8 mouse cellular contexts compared by ENCODE assay signal in genomic region chr13:62558189-62559110, GRCm38 (mm10). TPM values are rescaled to one million over a fixed set of nuclear protein-coding genes. Genes with fewer than 3 reads are reported as not detected.
DNase-seq lines count a peak whose midpoint lies in the region; ATAC-seq lines count a peak whose summit lies in the region.
"Not testable (repeated sequence)": the region's sequence is repeated elsewhere in the genome, so short reads cannot be mapped to it uniquely, and the experiment has no call there.

Gene Zfp935 (minus strand): TSS chr13:62558511.

- H3K36me3 ChIP-seq in hindbrain, embryonic 13.5 days = peaks cover 17% of the 10 kb centered on the region

- H3K27me3 ChIP-seq in hindbrain, embryonic 13.5 days = not testable (repeated sequence)

- WGBS in hindbrain, embryonic 13.5 days = 4% methylated on average over 27 of the region's 27 CpGs

- peak within 1 kb of the TSS; percentile 48 for H3K4me3 ChIP-seq in hindbrain, embryonic 13.5 days

- peak; percentile 46; the same call in 1 of the 2 replicates for ATAC-seq in hindbrain, embryonic 13.5 days (ENCODE audit: low FRiP score)

- H3K4me2 ChIP-seq in hindbrain, embryonic 13.5 days = peak within 1 kb of the TSS; percentile 51

- H3K27ac ChIP-seq in hindbrain, embryonic 13.5 days = not testable (repeated sequence)

- H3K9me3 ChIP-seq in hindbrain, embryonic 13.5 days = peaks cover 19% of the 10 kb centered on the region

- H3K9ac ChIP-seq in hindbrain, embryonic 13.5 days = peak within 1 kb of the TSS; percentile 68

- DNase-seq in MN1 (ENCODE audit: low spot score) = peak; percentile 26
- DNase-seq in cerebellum, postnatal 10 days = peak; percentile 54 to 63
- peak; percentile 60 to 65 for DNase-seq in frontal cortex, postnatal 14 days (ENCODE audit: low spot score in 2 of 2)
- DNase-seq in layer of hippocampus, postnatal 14 days (ENCODE audit: low spot score in 2 of 2) = peak; percentile 66 to 77
- DNase-seq in lung, postnatal 10 days = peak; percentile 75
- peak; percentile 64 for DNase-seq in ovary, postnatal 36 days (ENCODE audit: low spot score)
- peak; percentile 74 to 80 for DNase-seq in thymus, postnatal 36 days

- H3K4me1 ChIP-seq in hindbrain, embryonic 13.5 days (replicated peaks) = not testable (repeated sequence)

RNA-seq across cellular contexts. Expression of gene Zfp935, which starts in this region (rescaled TPM):
- not detected in 2 replicates for polyA plus RNA-seq in hindbrain, embryonic 13.5 days (2015; fragmentation: Nextera tagmentation; extraction: Ambion mirVana)
- not detected for total RNA-seq in layer of hippocampus, postnatal 14 days (2021)

Comparison
In these comparisons a context has a peak if more than half of its experiments do, and no peak if none do; other contexts are left out.
1. Peak in ATAC-seq, H3K4me3 ChIP-seq, H3K9ac ChIP-seq and H3K4me2 ChIP-seq in hindbrain, embryonic 13.5 days; RNA of the gene not detected or under 1 TPM.
2. Peak in DNase-seq in layer of hippocampus, postnatal 14 days; RNA of the gene not detected or under 1 TPM.
3. DNase-seq: peak in every context shown above with its lines; median percentile 77 in thymus, postnatal 36 days; 75 in lung, postnatal 10 days; 72 in layer of hippocampus, postnatal 14 days; 64 in ovary, postnatal 36 days; 62 in frontal cortex, postnatal 14 days; 58 in cerebellum, postnatal 10 days; 26 in MN1.